Mouse (Mus musculus): Measurements from ENCODE around the gene Acbd4. TPM values are rescaled to one million over a fixed set of nuclear protein-coding genes. Genes with fewer than 3 reads are reported as not detected.
A peak's percentile ranks its signal among the peaks of the same experiment; 100 is the strongest.

Gene Acbd4
- total and polyA plus RNA-seq, 3 experiments = 16.6 to 18.3 TPM; not detected in 1

- DNase-seq (ENCODE audit: low read depth, low spot score) = peak; percentile 91
- Histone ChIP-seq H3K4me3 (ENCODE audit: control insufficient read depth in 1 of 2, insufficient read depth in 1 of 2, low read depth in 2 of 2, low read length in 2 of 2) (peak overlapping the region; percentile 55 to 80), H3K4me1 (ENCODE audit: control insufficient read depth in 1 of 2, insufficient read depth in 2 of 2, low read length in 2 of 2) (peaks cover 9 to 20% of the 10 kb centered on the region in 2 experiments), H3K9me3 (replicated peaks; ENCODE audit: insufficient read depth, low read length) (no peaks in the 10 kb centered on the region), H3K9ac (ENCODE audit: control insufficient read depth, low read depth, low read length, poor library complexity, severe bottlenecking) (peak overlapping the region; percentile 63), H3K79me2 (ENCODE audit: control insufficient read depth, insufficient read depth, low read length, poor library complexity) (no peaks in the 10 kb centered on the region; the same call in 1 of the 2 replicates), H3K36me3 (ENCODE audit: control insufficient read depth in 1 of 2, insufficient read depth in 2 of 2, low read length in 2 of 2) (peaks cover 0 to 9% of the 10 kb centered on the region in 2 experiments; a peak in 2 of 4 replicates), H3K27ac (ENCODE audit: control insufficient read depth, low read depth, low read length) (peak overlapping the region; percentile 39), H3K27me3 (ENCODE audit: control insufficient read depth in 1 of 2, insufficient read depth in 2 of 2, low read length in 2 of 2) (no peaks in the 10 kb centered on the region)
- peak; percentile 32; the same call in 1 of the 2 replicates for TF ChIP-seq USF1 (IDR thresholded peaks at IDR 0.05; ENCODE audit: low read depth, low read length)
- no peak; a peak in 1 of 4 replicates for TF ChIP-seq EP300 (IDR thresholded peaks at IDR 0.05; ENCODE audit: low read depth in 1 of 2, low read length in 2 of 2)
- no peak for TF ChIP-seq CHD1 (IDR thresholded peaks at IDR 0.05; ENCODE audit: low read depth, low read length)
- peak; percentile 91 for TF ChIP-seq MAX (IDR thresholded peaks at IDR 0.05; ENCODE audit: low read length)
- no peak for TF ChIP-seq TAL1 (IDR thresholded peaks at IDR 0.05; ENCODE audit: low read length)
- TF ChIP-seq MXI1 (IDR thresholded peaks at IDR 0.05; ENCODE audit: low read depth, low read length) = peak; percentile 82
- TF ChIP-seq E2F4 (IDR thresholded peaks at IDR 0.05; ENCODE audit: borderline replicate concordance, low read depth, low read length) = no peak
- TF ChIP-seq GATA1 (IDR thresholded peaks at IDR 0.05; ENCODE audit: low read depth, low read length) = peak; percentile 36; the same call in 1 of the 2 replicates
- peak; percentile 75 for TF ChIP-seq MYC (IDR thresholded peaks at IDR 0.05; ENCODE audit: low read depth, low read length)
- no peak for TF ChIP-seq RCOR1 (IDR thresholded peaks at IDR 0.05; ENCODE audit: low read depth, low read length)
- TF ChIP-seq MAFK (IDR thresholded peaks at IDR 0.05; ENCODE audit: borderline replicate concordance, low read depth, low read length) = no peak
- peak in 1 of 2 experiments; percentile 10; a peak in 1 of 4 replicates for TF ChIP-seq POLR2A (IDR thresholded peaks at IDR 0.05; ENCODE audit: control insufficient read depth in 1 of 2, insufficient read depth in 1 of 2, low read depth in 1 of 2, low read length in 2 of 2, poor library complexity in 1 of 2)
- TF ChIP-seq BHLHE40 (IDR thresholded peaks at IDR 0.05; ENCODE audit: borderline replicate concordance, low read depth, low read length) = peak; percentile 36; the same call in 1 of the 2 replicates
- peak; percentile 18 for TF ChIP-seq NELFE (IDR thresholded peaks at IDR 0.05; ENCODE audit: low read depth, low read length)
- TF ChIP-seq MAZ (IDR thresholded peaks at IDR 0.05; ENCODE audit: low read depth, low read length) = no peak
- 0 out of 2 replicates have a peak, but pooled peaks have one; percentile 36 for TF ChIP-seq GABPA (IDR thresholded peaks at IDR 0.05; ENCODE audit: low read depth, low read length)
- TF ChIP-seq TCF12 (IDR thresholded peaks at IDR 0.05; ENCODE audit: low read depth, low read length) = 0 out of 2 replicates have a peak, but pooled peaks have one; percentile 23
- no peak; the same call in none of the 2 replicates for TF ChIP-seq SIN3A (IDR thresholded peaks at IDR 0.05; ENCODE audit: low read length)
- no peak for TF ChIP-seq SMC3 (IDR thresholded peaks at IDR 0.05; ENCODE audit: low read depth, low read length)
- peak; percentile 30; the same call in 1 of the 2 replicates for TF ChIP-seq ETS1 (IDR thresholded peaks at IDR 0.05; ENCODE audit: low read depth, low read length)
- TF ChIP-seq ELF1 (IDR thresholded peaks at IDR 0.05; ENCODE audit: low read depth, low read length) = no peak
- no peak for TF ChIP-seq USF2 (IDR thresholded peaks at IDR 0.05; ENCODE audit: borderline replicate concordance in 1 of 2, insufficient read depth in 1 of 2, low read depth in 1 of 2, low read length in 2 of 2)
- no peak for TF ChIP-seq CHD2 (IDR thresholded peaks at IDR 0.05; ENCODE audit: low read length)
- TF ChIP-seq ZKSCAN1 (IDR thresholded peaks at IDR 0.05; ENCODE audit: low read depth, low read length) = no peak
- TF ChIP-seq TBP (IDR thresholded peaks at IDR 0.05; ENCODE audit: low read depth, low read length) = peak; percentile 60; the same call in 1 of the 2 replicates
- TF ChIP-seq ZC3H11A (IDR thresholded peaks at IDR 0.05; ENCODE audit: low read depth, low read length) = no peak
- TF ChIP-seq RAD21 (IDR thresholded peaks at IDR 0.05; ENCODE audit: low read depth, low read length) = no peak
- peak in 1 of 3 experiments; percentile 2; a peak in 1 of 6 replicates for TF ChIP-seq CTCF (IDR thresholded peaks at IDR 0.05 in 2 of 3, conservative IDR thresholded peaks at IDR 0.05 in 1 of 3; ENCODE audit: control insufficient read depth in 1 of 3, insufficient read depth in 1 of 3, low read depth in 2 of 3, low read length in 3 of 3, poor library complexity in 1 of 3, severe bottlenecking in 1 of 3)
- TF ChIP-seq UBTF (IDR thresholded peaks at IDR 0.05; ENCODE audit: borderline replicate concordance, insufficient read depth, low read depth, low read length) = no peak
- no peak for TF ChIP-seq MEF2A (IDR thresholded peaks at IDR 0.05; ENCODE audit: extremely low read depth, insufficient replicate concordance, low read depth, low read length, poor library complexity, severe bottlenecking)
- peak; percentile 58; the same call in 1 of the 2 replicates for TF ChIP-seq ZMIZ1 (IDR thresholded peaks at IDR 0.05; ENCODE audit: low read depth, low read length)
- peak; percentile 19; the same call in 1 of the 2 replicates for TF ChIP-seq JUND (IDR thresholded peaks at IDR 0.05; ENCODE audit: low read depth, low read length)
- TF ChIP-seq KAT2A (conservative IDR thresholded peaks at IDR 0.05; ENCODE audit: low read depth, low read length) = no peak
- peak; percentile 77 for TF ChIP-seq HCFC1 (IDR thresholded peaks at IDR 0.05; ENCODE audit: low read depth, low read length)
- no peak for TF ChIP-seq POLR2AphosphoS5 (IDR thresholded peaks at IDR 0.05; ENCODE audit: borderline replicate concordance, low read depth, low read length)
Observed at GRCm38 (mm10) chr11:103101866-103102501, 502 bp downstream of the Acbd4 start.

Data from MEL (cell line).